Mouse (Mus musculus): ENCODE measurements around the gene Gm2174. TPM values are rescaled to one million over a fixed set of nuclear protein-coding genes. Genes with fewer than 3 reads are reported as not detected.
A peak's percentile ranks its signal among the peaks of the same experiment; 100 is the strongest.

The Gm2174 gene
- polyA plus RNA-seq, 1 experiment from 2014 or later: 3.1 TPM

GRCm38 (mm10) chrX:56456379-56456778 is 8.6 kb downstream of the Gm2174 start:
- Histone ChIP-seq H3K27me3 (no peaks in the 10 kb centered on the region), H3K9me3 (no peaks in the 10 kb centered on the region), H3K4me2 (peak overlapping the region; percentile 61), H3K4me1 (peaks cover 4% of the 10 kb centered on the region; the same call in 1 of the 2 replicates), H3K27ac (peak overlapping the region; percentile 93), H3K9ac (0 out of 2 replicates have a peak overlapping the region, but pooled peaks have one; percentile 16), H3K4me3 (peak overlapping the region; percentile 59), H3K36me3 (no peaks in the 10 kb centered on the region)
- WGBS: 17% methylated on average over 8 of the region's 8 CpGs
- ATAC-seq (ENCODE audit: borderline replicate concordance, extremely low read depth, low FRiP score, low TSS enrichment): no peak

DNA sequence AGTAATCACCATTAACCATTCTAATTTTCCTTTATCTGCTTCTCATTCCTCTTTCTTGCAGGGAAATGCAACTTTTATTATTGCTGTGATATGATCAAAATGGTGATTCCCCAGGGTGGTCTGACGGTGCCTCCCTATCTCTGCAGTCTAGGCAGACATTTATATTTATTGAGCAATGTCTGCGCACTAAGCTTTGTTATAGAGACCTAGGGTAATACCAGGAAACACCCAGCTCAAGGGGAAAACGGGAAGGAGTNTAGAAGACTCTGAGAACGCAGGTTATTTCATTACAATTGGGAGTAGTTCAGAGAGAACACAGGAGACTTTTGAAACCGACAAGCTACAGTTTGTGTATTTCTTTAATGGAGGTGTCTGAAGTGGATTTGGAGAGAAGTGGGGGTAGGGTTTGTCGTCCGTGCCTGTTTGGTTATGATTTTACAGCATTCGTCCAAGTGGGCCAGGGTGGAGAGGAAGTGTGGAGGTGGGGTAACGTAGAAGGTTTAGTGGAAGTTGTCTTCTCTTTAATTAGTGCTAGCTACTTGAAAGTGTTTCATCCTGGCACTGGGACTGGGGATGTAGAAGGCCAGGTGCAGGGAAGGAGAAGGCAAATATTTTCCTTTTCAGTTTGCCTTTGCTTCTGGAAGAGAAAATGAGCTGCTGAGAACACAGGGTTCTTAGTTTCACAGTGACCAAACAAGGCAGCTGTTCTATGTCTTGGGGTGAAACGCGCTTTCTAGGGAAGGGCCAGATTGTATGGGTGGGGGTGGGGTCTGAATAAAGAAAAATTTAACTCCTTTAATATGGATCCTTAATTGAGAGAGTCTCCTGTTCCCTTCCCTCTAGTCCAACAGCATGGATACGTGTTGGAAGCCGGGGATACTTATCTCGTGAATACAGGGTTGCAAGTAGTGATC is 14.5 kb downstream of the Gm2174 start:
- H3K27ac ChIP-seq: peak overlapping the region; percentile 78
- no peak overlapping the region for H3K4me3 ChIP-seq
- ATAC-seq (ENCODE audit: borderline replicate concordance, extremely low read depth, low FRiP score, low TSS enrichment): peak; percentile 59; the same call in 1 of the 2 replicates
- WGBS: 29% methylated on average over 14 of the region's 14 CpGs
- no peaks in the 10 kb centered on the region for H3K36me3 ChIP-seq
- H3K27me3 ChIP-seq: no peaks in the 10 kb centered on the region
- H3K4me1 ChIP-seq: peaks cover 38% of the 10 kb centered on the region
- no peaks in the 10 kb centered on the region for H3K9me3 ChIP-seq
- H3K9ac ChIP-seq: no peak overlapping the region
- H3K4me2 ChIP-seq: peak overlapping the region; percentile 24; the same call in 1 of the 2 replicates

GRCm38 (mm10) chrX:56464906-56465305 is 17.1 kb downstream of the Gm2174 start:
- Histone ChIP-seq H3K27me3 (no peaks in the 10 kb centered on the region), H3K36me3 (no peaks in the 10 kb centered on the region), H3K9me3 (no peaks in the 10 kb centered on the region), H3K9ac (no peak overlapping the region), H3K4me2 (no peak overlapping the region), H3K4me1 (peaks cover 47% of the 10 kb centered on the region), H3K27ac (no peak overlapping the region), H3K4me3 (no peak overlapping the region)
- ATAC-seq (ENCODE audit: borderline replicate concordance, extremely low read depth, low FRiP score, low TSS enrichment): no peak
- WGBS: 60% methylated on average over 1 of the region's 1 CpGs

DNA sequence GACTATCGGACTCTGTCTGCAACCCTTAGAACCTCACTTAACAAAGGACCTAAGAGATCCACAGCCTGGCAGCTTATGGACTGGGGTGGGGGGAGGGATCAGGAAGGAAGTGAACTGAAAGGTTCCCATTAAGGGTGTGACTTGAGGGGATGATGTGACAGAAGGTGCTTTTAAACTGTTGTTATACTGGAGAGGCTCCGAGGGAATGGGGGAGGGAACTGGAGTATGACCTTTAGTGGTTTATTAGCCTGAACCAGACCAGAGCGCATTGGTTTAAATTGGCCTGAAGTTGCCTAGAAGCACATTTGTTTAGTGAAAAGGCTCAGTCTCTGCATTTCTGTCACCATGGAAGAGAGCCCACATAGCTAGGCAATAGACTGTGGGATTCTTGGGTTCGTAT is 19.9 kb downstream of the Gm2174 start:
- Histone ChIP-seq H3K4me1 (peaks cover 34% of the 10 kb centered on the region), H3K9me3 (no peaks in the 10 kb centered on the region), H3K9ac (no peak overlapping the region), H3K4me2 (no peak overlapping the region), H3K27ac (peak overlapping the region; percentile 66), H3K27me3 (no peaks in the 10 kb centered on the region), H3K4me3 (no peak overlapping the region), H3K36me3 (no peaks in the 10 kb centered on the region)
- ATAC-seq (ENCODE audit: borderline replicate concordance, extremely low read depth, low FRiP score, low TSS enrichment): no peak
- WGBS: 40% methylated on average over 4 of the region's 4 CpGs

GRCm38 (mm10) chrX:56468422-56468821 is 20.7 kb downstream of the Gm2174 start:
- H3K4me3 ChIP-seq: no peak overlapping the region
- no peak overlapping the region for H3K9ac ChIP-seq
- H3K27ac ChIP-seq: peak overlapping the region; percentile 66
- no peak for ATAC-seq (ENCODE audit: borderline replicate concordance, extremely low read depth, low FRiP score, low TSS enrichment)
- peaks cover 28% of the 10 kb centered on the region for H3K4me1 ChIP-seq
- H3K27me3 ChIP-seq: no peaks in the 10 kb centered on the region
- H3K4me2 ChIP-seq: no peak overlapping the region
- H3K9me3 ChIP-seq: no peaks in the 10 kb centered on the region
- H3K36me3 ChIP-seq: no peaks in the 10 kb centered on the region
- WGBS: 42% methylated on average over 6 of the region's 6 CpGs

GRCm38 (mm10) chrX:56474035-56474434 is 26.3 kb downstream of the Gm2174 start:
- WGBS: 33% methylated on average over 8 of the region's 8 CpGs
- Histone ChIP-seq H3K4me1 (no peaks in the 10 kb centered on the region), H3K9ac (no peak overlapping the region), H3K9me3 (no peaks in the 10 kb centered on the region), H3K36me3 (no peaks in the 10 kb centered on the region), H3K27ac (peak overlapping the region; percentile 47; the same call in 1 of the 2 replicates), H3K4me3 (no peak overlapping the region), H3K27me3 (no peaks in the 10 kb centered on the region), H3K4me2 (no peak overlapping the region)
- ATAC-seq (ENCODE audit: borderline replicate concordance, extremely low read depth, low FRiP score, low TSS enrichment): no peak

DNA sequence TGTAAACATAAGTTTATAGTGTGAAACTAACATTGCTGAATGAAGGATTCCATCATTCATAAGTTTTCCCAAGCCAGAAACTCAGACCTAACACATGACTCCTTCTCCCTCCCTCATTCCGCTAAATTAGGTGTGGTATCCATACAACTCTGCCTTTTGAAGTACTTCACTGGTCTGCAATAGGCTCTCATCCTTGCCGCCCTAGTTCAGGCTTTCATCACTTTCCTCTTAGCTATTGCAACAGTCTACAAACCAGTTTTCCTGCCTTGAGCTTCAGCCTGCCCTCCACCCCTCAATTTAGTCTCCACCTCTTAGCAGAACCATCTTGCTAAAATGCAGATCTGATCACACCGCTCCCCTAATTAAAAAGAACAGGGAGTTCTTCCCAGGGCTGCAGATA is 29.8 kb downstream of the Gm2174 start:
- no peak overlapping the region for H3K4me2 ChIP-seq
- no peak overlapping the region for H3K4me3 ChIP-seq
- no peak overlapping the region for H3K9ac ChIP-seq
- H3K27ac ChIP-seq: no peak overlapping the region
- H3K4me1 ChIP-seq: no peaks in the 10 kb centered on the region
- no peaks in the 10 kb centered on the region for H3K27me3 ChIP-seq
- H3K36me3 ChIP-seq: no peaks in the 10 kb centered on the region
- H3K9me3 ChIP-seq: no peaks in the 10 kb centered on the region
- ATAC-seq (ENCODE audit: borderline replicate concordance, extremely low read depth, low FRiP score, low TSS enrichment): no peak
- WGBS: 74% methylated on average over 3 of the region's 3 CpGs

- 65% methylated on average over 3 of the region's 3 CpGs for WGBS
- no peaks in the 10 kb centered on the region for H3K9me3 ChIP-seq
Observed at GRCm38 (mm10) chrX:56481906-56482305, 34.1 kb downstream of the Gm2174 start.

GRCm38 (mm10) chrX:56489758-56490157 is 42.0 kb downstream of the Gm2174 start:
- H3K9me3 ChIP-seq: no peaks in the 10 kb centered on the region
- 13% methylated on average over 1 of the region's 1 CpGs for WGBS
- H3K4me2 ChIP-seq: no peak overlapping the region
- H3K9ac ChIP-seq: no peak overlapping the region
- H3K27ac ChIP-seq: no peak overlapping the region
- no peak overlapping the region for H3K4me3 ChIP-seq
- no peak for ATAC-seq (ENCODE audit: borderline replicate concordance, extremely low read depth, low FRiP score, low TSS enrichment)
- H3K27me3 ChIP-seq: no peaks in the 10 kb centered on the region
- H3K36me3 ChIP-seq: peaks cover 1% of the 10 kb centered on the region; the same call in 1 of the 2 replicates
- no peaks in the 10 kb centered on the region for H3K4me1 ChIP-seq

More at GRCm38 (mm10) chrX:56481906-56482305, 34.1 kb downstream of the Gm2174 start:
- Histone ChIP-seq H3K4me2 (no peak overlapping the region), H3K4me1 (no peaks in the 10 kb centered on the region), H3K9ac (no peak overlapping the region), H3K36me3 (peaks cover 4% of the 10 kb centered on the region; the same call in 1 of the 2 replicates), H3K4me3 (no peak overlapping the region), H3K27me3 (no peaks in the 10 kb centered on the region), H3K27ac (no peak overlapping the region)
- ATAC-seq (ENCODE audit: borderline replicate concordance, extremely low read depth, low FRiP score, low TSS enrichment): no peak

DNA sequence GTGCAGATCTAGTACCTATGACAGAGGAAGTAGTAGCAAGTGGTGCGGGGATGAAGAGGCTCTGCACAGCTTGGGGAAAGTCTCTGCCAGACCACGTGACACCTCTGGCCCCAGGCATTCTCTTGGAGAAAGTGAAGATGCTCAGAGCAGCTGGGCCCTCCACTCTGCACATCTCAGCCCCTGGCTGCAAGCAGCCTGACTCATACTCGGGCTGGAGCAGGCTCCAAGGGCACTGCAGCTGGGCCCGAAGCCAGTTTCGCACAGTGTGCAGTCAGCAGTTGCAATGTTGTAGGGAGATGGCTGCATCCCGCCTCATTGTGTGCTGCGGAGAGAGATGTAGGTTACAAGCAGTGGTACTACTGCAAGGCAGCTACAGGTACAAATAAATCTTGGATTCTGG is 49.5 kb downstream of the Gm2174 start:
- Histone ChIP-seq H3K27me3 (no peaks in the 10 kb centered on the region), H3K9me3 (no peaks in the 10 kb centered on the region), H3K4me1 (no peaks in the 10 kb centered on the region), H3K36me3 (peaks cover 2% of the 10 kb centered on the region; the same call in 1 of the 2 replicates), H3K4me3 (no peak overlapping the region), H3K9ac (no peak overlapping the region), H3K27ac (no peak overlapping the region), H3K4me2 (no peak overlapping the region)
- no peak for ATAC-seq (ENCODE audit: borderline replicate concordance, extremely low read depth, low FRiP score, low TSS enrichment)
- WGBS: 77% methylated on average over 7 of the region's 7 CpGs

All from lung, embryonic 15.5 days (tissue).